Mouse (Mus musculus): ENCODE data around the gene Xkrx.
A peak's percentile ranks its signal among the peaks of the same experiment; 100 is the strongest.
"Not testable (repeated sequence)": the region's sequence is repeated elsewhere in the genome, so short reads cannot be mapped to it uniquely, and the experiment has no call there.

The Xkrx gene

DNA sequence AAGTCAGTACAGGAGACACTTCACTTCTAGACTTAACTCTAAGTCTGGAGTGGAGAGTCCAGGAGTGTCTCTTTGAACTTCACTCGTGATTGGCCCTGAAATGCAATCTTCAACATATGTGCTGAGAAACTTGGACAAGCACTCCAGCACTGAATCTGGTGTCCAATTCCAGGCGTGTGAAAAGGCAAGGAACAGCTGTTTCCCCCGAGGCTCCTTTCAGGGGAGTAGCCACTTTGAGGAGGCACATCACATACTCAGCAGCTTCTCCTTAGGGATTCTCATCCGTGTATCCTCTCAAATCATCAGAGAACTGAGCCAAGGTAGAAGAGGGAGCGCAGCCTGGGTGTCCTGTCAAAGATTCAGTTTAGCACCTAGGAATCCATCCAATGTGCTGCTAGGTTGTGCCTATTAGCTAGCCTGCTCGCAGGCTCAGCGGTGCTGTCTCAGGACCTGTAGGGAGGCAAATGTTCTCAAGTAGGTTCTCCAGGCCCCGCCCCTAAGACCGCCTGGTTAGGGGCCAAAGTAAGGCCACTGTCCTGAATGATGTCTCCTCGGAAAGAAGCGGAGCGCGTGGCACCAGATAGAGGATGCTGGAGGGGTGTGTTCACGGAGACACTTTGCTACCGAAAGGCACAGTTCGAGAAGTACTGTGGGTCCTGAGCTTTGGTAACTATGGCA, at the start of gene Xkrx:
Gene Xkrx (minus strand): TSS at position 34 of the 678 bp plus-strand sequence.
- DNase-seq (ENCODE audit: low read depth, low spot score) = no peak

DNA sequence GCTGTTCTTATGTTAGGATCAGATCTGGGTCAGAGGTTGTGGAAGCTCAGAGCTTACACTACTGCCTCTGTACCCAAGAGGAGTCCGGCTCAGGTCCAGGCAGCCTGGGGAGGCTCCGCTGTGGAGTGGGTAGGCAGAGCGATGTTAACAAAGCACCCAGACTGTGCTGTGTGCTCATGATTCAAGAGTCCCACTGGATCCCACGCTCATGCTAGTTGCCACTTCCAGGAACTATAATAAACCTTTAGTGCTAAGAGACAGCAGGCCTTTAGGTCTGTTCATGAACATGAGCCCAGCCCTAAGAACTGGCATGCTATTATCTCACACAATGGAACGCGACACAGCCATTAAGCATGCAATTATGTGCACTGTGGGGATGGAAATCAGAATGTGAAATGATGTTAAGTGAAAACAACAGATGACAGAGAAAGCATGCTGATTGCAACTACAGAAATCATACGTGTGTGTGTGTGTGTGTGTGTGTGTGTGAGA, 49.3 kb upstream of the Xkrx start:
- DNase-seq (ENCODE audit: low read depth, low spot score) = no peak

DNA sequence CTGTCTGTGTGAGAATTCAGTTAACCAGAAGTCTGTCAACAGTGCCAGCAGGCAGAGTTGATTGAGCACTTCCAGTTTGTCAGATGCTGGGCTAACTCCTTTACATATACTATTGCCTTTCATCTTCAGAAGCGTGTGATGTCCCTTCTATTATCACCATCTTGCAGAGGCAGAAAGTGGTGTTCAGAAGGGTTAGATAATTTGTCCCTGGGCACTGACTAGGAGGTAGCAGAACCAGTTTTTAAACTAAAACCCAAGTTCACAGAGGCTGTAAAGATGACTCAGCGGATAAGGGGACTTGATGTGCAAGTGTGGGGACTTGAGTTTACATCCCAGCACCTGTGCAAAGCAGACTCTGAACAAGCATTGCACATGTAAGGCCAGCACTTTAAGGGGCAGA, 46.6 kb upstream of the Xkrx start:
- no peak for DNase-seq (ENCODE audit: low read depth, low spot score)

- DNase-seq (ENCODE audit: low read depth, low spot score) = not testable (repeated sequence)
Measured at GRCm38 (mm10) chrX:134187201-134187600, 25.3 kb upstream of the Xkrx start, which contains the start of gene Arl13a. Gene Arl13a, plus strand, starts transcription at chrX:134187501.

- DNase-seq (ENCODE audit: low read depth, low spot score) = no peak
Measured at GRCm38 (mm10) chrX:134174699-134175098, 12.8 kb upstream of the Xkrx start.

GRCm38 (mm10) chrX:134170584-134170983, 8.7 kb upstream of the Xkrx start:
- no peak for DNase-seq (ENCODE audit: low read depth, low spot score)

GRCm38 (mm10) chrX:134163484-134163883, 1.6 kb upstream of the Xkrx start:
- DNase-seq (ENCODE audit: low read depth, low spot score) = no peak

DNA sequence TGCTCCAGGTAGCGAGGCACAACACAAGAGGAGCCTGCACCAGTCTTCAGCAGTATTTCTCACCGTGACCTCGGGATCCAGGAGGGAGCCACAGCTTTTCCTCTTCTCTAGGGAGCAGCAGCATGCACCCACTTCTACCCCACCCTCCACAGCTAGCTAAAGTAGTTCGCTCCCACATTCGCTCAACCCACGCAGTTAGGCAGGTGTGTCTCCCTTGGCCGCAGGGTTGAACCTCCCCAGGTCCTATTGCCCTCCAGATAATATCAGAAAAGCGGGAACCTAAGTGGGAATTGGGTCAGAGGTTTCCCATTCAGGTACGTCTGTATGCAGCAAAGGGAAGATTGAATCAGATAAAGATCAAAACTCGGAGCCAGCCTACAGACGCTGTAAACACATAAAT, 950 bp upstream of the Xkrx start:
- no peak for DNase-seq (ENCODE audit: low read depth, low spot score)

DNA sequence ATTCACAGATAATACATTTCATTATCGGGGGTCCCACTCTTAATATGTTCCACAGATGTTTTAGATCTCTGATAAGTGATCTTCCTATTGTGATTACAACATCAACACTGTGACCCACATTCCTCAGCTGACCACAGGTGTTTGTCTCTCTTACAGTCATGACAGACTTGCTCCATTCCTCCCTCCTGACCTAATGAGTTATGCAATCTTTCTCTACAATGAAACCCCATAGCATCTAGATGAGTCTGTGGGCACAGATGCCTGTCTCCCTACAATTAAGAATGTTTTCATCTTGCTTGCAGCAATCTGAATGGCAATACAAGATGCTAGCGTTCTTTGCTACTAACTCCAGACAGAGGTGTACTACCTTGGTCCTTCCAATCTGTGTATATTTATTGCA, 1.4 kb downstream of the Xkrx start:
- peak; percentile 66 for DNase-seq (ENCODE audit: low read depth, low spot score)

DNA sequence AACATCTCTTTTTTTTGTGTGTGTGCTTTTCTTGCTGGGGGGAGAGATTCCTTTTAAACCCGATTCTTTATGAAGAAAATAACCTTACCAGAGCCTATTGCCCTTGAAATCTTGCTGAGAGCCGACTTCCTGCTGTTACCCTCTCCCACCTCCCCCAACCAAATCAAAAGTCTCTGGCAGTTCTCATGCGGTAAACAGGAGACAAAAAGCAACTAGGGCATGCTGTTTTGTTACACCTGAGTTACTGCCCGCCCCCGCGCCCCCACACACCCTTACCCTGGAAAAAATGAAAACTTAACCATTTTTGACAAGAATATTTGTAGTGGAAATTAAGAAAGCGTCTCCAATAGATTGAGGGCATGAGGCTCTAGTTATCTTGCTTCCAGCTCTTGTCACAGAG, 3.7 kb downstream of the Xkrx start:
- no peak for DNase-seq (ENCODE audit: low read depth, low spot score)

DNA sequence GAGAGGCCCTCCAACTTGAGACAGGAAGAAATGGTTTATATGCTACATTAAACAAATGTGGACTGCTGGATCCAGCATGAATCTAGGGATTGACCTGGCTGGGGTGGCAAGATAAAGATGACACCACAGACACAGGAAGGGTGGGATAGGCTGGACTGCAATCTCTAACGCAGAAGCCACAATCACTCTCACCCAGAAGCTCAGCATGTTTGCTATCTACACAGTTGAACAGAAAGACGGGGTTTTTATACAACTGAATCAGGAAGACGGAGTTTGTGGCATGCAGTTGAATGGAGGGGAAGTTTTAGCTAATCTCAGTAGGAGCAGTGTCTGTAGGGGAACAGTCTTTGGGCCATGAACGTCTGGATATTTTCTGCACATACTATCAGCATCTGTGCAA, 19.9 kb downstream of the Xkrx start:
- no peak for DNase-seq (ENCODE audit: low read depth, low spot score)

DNA sequence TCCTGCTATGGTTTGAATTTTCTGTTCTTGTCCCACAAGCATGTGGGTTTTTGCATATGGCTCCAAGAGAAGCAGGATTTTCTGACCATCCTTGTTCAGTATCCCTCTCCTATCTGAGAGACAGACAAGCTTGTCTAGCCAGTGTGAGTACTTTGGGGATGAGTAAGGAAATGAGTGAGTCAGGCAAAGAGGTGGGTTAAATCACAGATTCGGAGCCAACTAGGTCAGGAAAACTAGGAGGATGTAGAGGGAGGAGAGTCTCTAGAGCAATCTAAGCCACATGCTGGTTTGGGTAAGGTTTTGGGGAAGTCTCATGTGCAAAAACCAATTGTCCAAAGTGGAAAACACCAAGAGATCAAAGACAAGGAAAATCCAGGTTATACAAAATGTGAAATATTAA, 20.3 kb downstream of the Xkrx start:
- DNase-seq (ENCODE audit: low read depth, low spot score) = peak; percentile 57

DNA sequence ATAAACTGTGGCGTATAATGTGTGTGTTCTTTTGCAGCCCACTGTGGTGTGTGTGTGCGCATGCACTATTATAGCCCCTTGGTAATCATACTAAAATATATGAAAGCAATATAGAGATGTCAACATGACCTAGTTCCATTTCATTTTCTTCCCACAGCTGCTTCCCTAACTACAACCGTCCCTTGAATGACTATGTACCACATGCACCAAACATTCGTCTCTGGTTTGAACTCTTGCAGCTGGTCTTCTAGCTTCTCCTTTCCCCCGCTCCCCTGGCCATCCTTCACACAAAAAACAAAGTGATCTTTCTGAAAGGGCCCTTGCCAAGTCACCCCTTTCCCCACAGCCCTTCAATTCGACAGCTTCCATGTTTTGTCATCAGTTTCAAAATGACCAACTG, 21.9 kb downstream of the Xkrx start:
- no peak for DNase-seq (ENCODE audit: low read depth, low spot score)

GRCm38 (mm10) chrX:134133821-134134220, 28.1 kb downstream of the Xkrx start:
- no peak for DNase-seq (ENCODE audit: low read depth, low spot score)

DNA sequence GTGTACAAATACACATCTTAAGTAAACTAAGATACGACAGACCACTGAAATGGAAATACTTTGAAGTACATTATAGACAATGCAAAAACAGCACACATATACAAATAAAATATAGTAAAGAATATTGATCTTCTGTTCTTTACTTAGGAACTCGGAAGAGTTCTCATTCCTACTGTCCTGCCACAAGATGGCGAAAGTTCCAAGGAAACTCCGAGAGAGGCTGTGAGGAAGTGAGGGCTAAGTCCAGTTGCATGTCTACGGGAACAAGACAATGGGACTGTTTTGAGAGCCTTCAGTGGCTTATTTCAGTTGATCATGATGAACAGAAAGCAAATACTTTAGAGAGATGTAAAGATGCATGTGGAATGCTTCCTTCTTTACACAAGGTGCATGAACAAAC, 29.6 kb downstream of the Xkrx start:
- DNase-seq (ENCODE audit: low read depth, low spot score) = peak; percentile 63

DNA sequence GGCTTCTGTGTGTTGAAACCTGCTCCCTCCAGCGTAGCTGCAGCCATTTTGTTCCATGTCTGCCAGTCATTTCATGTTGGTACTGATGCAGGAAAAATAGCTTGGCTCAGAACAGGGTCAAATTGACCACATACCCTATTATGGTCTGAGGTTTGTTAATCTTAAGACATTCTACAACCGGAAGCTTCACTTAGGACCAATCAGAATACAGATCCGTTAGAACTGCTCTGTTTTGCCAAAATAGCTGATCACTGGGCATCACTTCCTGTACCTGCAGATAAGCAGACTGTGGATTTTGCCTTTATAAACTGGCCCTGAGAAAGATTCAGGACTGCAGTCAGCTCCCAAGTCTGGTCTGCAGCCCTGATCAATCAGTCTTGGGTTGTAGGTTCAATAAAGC, 33.3 kb downstream of the Xkrx start:
- no peak for DNase-seq (ENCODE audit: low read depth, low spot score)

- peak; percentile 3 for DNase-seq (ENCODE audit: low read depth, low spot score)
Measured at GRCm38 (mm10) chrX:134116417-134116816, 45.5 kb downstream of the Xkrx start.

GRCm38 (mm10) chrX:134111767-134112166, 50.1 kb downstream of the Xkrx start:
- DNase-seq (ENCODE audit: low read depth, low spot score) = no peak

DNA sequence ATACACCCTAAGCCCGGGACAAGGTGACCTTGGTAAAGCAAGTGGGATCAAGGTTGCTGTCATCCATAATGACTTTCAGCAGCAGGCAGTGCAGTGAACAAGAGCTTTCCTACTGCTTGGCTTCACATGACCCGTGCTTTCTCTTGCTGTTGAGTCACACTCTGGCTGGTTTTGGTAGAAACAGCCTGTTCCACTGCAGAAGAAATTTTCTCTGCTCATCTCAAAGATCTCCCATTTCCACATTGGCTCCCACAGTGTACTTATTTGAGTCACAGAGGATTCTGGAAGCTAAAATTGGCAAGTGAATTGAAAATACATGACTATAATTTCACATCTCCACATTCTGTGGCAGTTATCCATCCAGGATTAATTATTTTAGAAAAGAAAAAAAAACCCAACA, 59.2 kb downstream of the Xkrx start:
- peak; percentile 1 for DNase-seq (ENCODE audit: low read depth, low spot score)

Measured in 3T3-L1 (cell line).